Mouse (Mus musculus): ENCODE measurements around the gene Lair1. TPM values are rescaled to one million over a fixed set of nuclear protein-coding genes. Genes with fewer than 3 reads are reported as not detected.
"Not testable (repeated sequence)": the region's sequence is repeated elsewhere in the genome, so short reads cannot be mapped to it uniquely, and the experiment has no call there.

Gene Lair1
- polyA plus RNA-seq, 1 experiment from 2014 or later: 0.51 TPM

DNA sequence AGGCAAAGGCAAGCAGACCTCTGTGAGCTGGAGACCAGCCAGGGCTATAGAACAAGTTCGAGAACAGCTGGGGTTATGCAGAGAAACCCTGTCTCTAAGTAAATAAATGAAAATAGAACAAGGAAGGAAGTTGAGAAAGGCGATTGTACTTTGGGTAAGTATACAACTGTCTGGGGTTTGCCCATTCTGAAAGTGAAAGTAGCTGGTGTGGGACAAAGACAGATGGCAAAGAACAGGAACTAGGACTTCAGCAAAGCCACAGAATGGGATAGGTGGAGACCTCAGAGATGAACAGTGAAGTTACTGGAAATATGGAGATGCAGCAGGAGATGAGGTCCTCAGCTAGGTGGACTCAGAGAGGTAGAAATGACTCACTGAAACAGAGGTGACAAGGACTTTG lies 19.8 kb upstream of the Lair1 start:
- WGBS: 67% methylated on average over 2 of the region's 2 CpGs
- ATAC-seq (ENCODE audit: insufficient number of reproducible peaks, insufficient read depth, low FRiP score, low TSS enrichment, low read depth): no peak
- H3K27me3 ChIP-seq: no peaks in the 10 kb centered on the region
- no peaks in the 10 kb centered on the region for H3K4me1 ChIP-seq (replicated peaks)
- H3K9me3 ChIP-seq: no peaks in the 10 kb centered on the region
- no peak overlapping the region for H3K9ac ChIP-seq (replicated peaks)
- H3K4me3 ChIP-seq (replicated peaks): no peak overlapping the region
- H3K4me2 ChIP-seq: no peak overlapping the region
- H3K27ac ChIP-seq: no peak overlapping the region
- no peaks in the 10 kb centered on the region for H3K36me3 ChIP-seq

DNA sequence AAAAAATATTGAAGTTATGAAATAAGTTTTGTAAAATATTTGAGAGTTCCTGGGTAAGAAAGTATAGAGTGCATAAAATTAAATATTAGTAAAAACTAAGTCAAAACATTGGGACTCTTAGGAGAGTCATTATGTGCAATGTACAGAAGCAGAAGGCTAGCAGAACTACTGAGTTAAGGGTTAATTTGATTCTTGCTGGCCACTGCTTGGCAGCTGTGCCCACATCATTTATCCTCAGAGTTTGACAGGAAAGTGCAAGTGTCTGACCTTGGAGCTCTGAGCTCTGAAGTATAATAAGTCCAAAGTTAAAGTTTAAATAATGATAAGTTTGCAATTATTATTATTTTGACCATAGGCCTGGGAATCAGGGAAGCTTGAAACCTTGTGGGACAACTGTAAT lies 18.7 kb upstream of the Lair1 start:
- no peak overlapping the region for H3K4me2 ChIP-seq
- H3K9me3 ChIP-seq: no peaks in the 10 kb centered on the region
- no peaks in the 10 kb centered on the region for H3K27me3 ChIP-seq
- no peaks in the 10 kb centered on the region for H3K36me3 ChIP-seq
- no peaks in the 10 kb centered on the region for H3K4me1 ChIP-seq (replicated peaks)
- ATAC-seq (ENCODE audit: insufficient number of reproducible peaks, insufficient read depth, low FRiP score, low TSS enrichment, low read depth): no peak
- H3K27ac ChIP-seq: no peak overlapping the region
- H3K4me3 ChIP-seq (replicated peaks): no peak overlapping the region
- no peak overlapping the region for H3K9ac ChIP-seq (replicated peaks)

DNA sequence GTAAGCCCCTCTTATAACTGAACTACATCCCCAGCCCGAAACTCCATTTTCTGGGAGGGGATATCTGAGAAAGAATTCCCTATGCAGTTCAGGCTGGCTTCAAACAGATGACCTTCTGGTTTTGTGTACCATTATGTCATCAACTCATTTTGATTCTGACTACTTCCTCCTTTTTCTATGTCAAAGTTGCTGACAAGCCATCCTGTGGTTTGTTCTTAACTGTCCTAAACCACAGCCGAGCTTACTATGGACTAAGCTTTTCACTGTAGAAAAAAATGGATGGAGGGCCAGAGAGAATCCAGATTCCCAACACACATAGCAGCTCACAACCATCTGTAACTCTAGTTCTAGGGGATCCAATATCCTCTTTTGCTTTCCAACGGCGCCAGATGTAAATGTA lies 17.5 kb upstream of the Lair1 start:
- H3K4me3 ChIP-seq (replicated peaks): no peak overlapping the region
- no peaks in the 10 kb centered on the region for H3K36me3 ChIP-seq
- WGBS: 85% methylated on average over 4 of the region's 4 CpGs
- no peaks in the 10 kb centered on the region for H3K4me1 ChIP-seq (replicated peaks)
- H3K27ac ChIP-seq: no peak overlapping the region
- no peak overlapping the region for H3K4me2 ChIP-seq
- H3K9ac ChIP-seq (replicated peaks): no peak overlapping the region
- no peak for ATAC-seq (ENCODE audit: insufficient number of reproducible peaks, insufficient read depth, low FRiP score, low TSS enrichment, low read depth)
- no peaks in the 10 kb centered on the region for H3K9me3 ChIP-seq
- no peaks in the 10 kb centered on the region for H3K27me3 ChIP-seq

DNA sequence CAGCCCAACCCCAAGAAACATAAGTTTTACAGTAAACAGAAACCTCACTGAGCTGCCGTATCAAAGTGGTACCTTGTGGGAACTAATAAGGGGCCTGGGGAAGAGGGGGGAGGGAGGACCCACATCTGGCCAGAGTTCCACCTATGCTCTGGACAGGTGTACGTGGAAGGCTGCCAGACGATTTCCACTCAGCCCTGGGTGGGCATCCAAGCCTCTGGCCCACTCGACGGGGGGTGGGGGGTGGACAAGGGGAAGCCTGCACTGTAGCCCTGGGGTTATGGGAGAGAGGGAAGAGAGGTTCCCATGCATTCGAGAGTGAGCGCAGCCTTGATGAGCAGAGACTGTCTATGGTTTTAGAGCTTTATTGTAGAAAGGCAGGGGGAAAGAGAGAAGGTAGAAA lies 16.5 kb upstream of the Lair1 start:
- no peak overlapping the region for H3K4me2 ChIP-seq
- no peak overlapping the region for H3K27ac ChIP-seq
- 78% methylated on average over 7 of the region's 7 CpGs for WGBS
- no peak overlapping the region for H3K4me3 ChIP-seq (replicated peaks)
- no peaks in the 10 kb centered on the region for H3K9me3 ChIP-seq
- H3K36me3 ChIP-seq: no peaks in the 10 kb centered on the region
- H3K4me1 ChIP-seq (replicated peaks): no peaks in the 10 kb centered on the region
- H3K27me3 ChIP-seq: no peaks in the 10 kb centered on the region
- H3K9ac ChIP-seq (replicated peaks): no peak overlapping the region
- no peak for ATAC-seq (ENCODE audit: insufficient number of reproducible peaks, insufficient read depth, low FRiP score, low TSS enrichment, low read depth)

DNA sequence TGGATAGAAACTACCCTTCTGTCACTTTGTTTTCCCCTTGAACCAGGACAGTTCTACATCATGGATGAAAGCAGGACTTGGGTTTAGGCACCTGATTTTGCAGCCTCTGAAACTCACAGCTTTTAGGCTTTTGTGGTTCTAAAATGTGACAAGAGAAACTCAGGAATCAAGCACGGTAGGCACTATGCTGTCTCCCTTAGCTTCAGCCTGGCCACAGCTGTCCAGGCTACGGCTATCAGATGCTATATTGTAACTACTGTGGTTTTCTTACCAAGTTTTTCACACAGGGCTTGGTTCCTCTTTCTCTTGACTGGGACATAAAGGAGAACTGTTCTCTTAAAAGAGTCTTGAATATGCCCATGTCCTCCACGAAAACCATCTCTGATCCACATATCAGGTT lies 10.1 kb upstream of the Lair1 start:
- no peaks in the 10 kb centered on the region for H3K36me3 ChIP-seq
- no peak for ATAC-seq (ENCODE audit: insufficient number of reproducible peaks, insufficient read depth, low FRiP score, low TSS enrichment, low read depth)
- H3K4me1 ChIP-seq (replicated peaks): no peaks in the 10 kb centered on the region
- no peak overlapping the region for H3K4me3 ChIP-seq (replicated peaks)
- H3K27me3 ChIP-seq: no peaks in the 10 kb centered on the region
- no peak overlapping the region for H3K9ac ChIP-seq (replicated peaks)
- no peaks in the 10 kb centered on the region for H3K9me3 ChIP-seq
- WGBS: 78% methylated on average over 3 of the region's 3 CpGs
- H3K4me2 ChIP-seq: no peak overlapping the region
- H3K27ac ChIP-seq: no peak overlapping the region

DNA sequence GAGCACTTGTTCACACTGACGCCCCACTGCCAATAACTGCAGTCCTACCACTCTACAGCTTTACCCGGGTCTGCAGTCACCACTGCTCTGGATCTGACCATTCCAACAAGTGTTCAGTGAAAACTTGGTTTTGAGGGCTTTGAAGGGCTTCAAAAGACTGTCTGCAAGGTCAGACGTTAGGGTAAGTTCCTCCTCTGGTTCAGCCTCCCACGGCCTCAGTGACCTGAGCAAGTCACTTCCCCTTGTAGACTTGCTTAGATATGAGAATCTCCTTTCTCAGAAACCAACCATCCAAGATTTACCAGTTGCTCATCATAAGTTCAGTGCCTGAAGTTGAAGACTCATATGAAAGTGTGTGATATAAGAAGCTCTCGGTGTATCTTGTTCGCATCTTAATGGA lies 8.1 kb upstream of the Lair1 start:
- no peaks in the 10 kb centered on the region for H3K4me1 ChIP-seq (replicated peaks)
- H3K4me3 ChIP-seq (replicated peaks): no peak overlapping the region
- ATAC-seq (ENCODE audit: insufficient number of reproducible peaks, insufficient read depth, low FRiP score, low TSS enrichment, low read depth): no peak
- H3K4me2 ChIP-seq: no peak overlapping the region
- no peaks in the 10 kb centered on the region for H3K27me3 ChIP-seq
- H3K9me3 ChIP-seq: no peaks in the 10 kb centered on the region
- H3K27ac ChIP-seq: no peak overlapping the region
- H3K36me3 ChIP-seq: no peaks in the 10 kb centered on the region
- 86% methylated on average over 6 of the region's 6 CpGs for WGBS
- H3K9ac ChIP-seq (replicated peaks): no peak overlapping the region

DNA sequence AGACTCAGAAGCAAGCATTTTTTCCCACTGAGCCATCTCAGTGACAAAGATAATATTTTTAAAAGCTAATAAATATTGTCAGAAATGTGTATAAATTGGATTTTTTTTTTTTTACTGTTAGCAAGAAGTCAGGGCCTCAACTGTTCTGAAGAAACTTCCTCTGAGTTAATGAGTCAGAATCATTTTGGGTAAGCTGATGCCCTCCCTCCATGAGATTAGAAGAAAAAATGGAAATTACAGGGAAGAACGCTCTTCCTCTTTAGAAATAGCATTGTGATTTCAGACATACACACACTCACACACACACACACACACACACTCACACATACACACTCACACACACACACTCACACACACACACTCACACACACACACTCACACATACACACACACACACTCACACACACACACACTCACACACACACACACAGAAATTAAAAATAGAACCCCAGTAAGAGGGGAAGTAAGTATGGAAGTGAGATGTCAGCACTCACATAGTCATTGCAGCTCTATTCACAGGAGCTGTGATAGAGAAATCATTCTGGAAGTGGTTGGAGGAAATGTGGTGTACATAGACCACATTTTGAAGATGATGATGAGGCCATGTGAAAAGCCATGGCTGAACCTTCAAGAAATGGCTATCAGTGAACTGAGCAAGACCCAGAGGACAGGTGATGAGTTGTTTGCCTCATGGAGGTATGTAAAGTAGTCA lies 866 bp upstream of the Lair1 start:
- no peaks in the 10 kb centered on the region for H3K36me3 ChIP-seq
- H3K9me3 ChIP-seq: no peaks in the 10 kb centered on the region
- H3K27me3 ChIP-seq: no peaks in the 10 kb centered on the region
- ATAC-seq (ENCODE audit: insufficient number of reproducible peaks, insufficient read depth, low FRiP score, low TSS enrichment, low read depth): no peak
- H3K4me1 ChIP-seq (replicated peaks): no peaks in the 10 kb centered on the region
- no peak overlapping the region for H3K9ac ChIP-seq (replicated peaks)
- no peak overlapping the region for H3K27ac ChIP-seq
- WGBS: 89% methylated on average over 1 of the region's 1 CpGs
- H3K4me2 ChIP-seq: no peak overlapping the region
- H3K4me3 ChIP-seq (replicated peaks): no peak overlapping the region

DNA sequence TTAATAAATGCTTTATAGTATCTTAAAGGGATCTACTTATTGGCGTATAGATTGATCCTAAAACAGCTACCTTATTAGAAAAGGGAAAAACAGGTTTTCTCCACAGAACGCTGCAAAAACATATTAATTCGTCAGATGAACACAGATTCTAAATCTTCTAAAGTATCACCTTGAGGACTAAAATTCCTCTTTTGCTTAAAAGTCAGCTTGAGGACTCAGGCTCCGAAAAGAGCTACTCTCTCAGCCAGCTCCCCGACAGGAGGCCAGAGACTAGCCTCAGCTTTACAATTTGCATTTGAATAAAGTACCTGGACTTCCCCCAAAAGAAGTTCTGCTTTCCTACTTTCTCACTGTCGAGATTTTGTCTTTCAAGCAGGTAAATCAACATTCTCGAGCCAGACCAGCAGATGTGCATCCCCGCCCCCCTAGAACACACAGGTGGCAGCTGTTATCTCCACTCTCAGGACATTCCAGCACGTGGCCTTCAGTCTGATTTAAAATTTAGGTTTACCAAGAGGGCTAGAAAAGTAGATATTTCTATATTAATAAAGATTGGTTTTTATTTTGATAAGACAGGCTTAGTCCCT lies 2.3 kb downstream of the Lair1 start:
- not testable (repeated sequence) for H3K36me3 ChIP-seq; H3K9me3 ChIP-seq; H3K9ac ChIP-seq (replicated peaks); H3K27ac ChIP-seq; H3K4me2 ChIP-seq; H3K27me3 ChIP-seq; H3K4me1 ChIP-seq (replicated peaks); H3K4me3 ChIP-seq (replicated peaks); ATAC-seq (ENCODE audit: insufficient number of reproducible peaks, insufficient read depth, low FRiP score, low TSS enrichment, low read depth)
- 58% methylated on average over 9 of the region's 9 CpGs for WGBS

DNA sequence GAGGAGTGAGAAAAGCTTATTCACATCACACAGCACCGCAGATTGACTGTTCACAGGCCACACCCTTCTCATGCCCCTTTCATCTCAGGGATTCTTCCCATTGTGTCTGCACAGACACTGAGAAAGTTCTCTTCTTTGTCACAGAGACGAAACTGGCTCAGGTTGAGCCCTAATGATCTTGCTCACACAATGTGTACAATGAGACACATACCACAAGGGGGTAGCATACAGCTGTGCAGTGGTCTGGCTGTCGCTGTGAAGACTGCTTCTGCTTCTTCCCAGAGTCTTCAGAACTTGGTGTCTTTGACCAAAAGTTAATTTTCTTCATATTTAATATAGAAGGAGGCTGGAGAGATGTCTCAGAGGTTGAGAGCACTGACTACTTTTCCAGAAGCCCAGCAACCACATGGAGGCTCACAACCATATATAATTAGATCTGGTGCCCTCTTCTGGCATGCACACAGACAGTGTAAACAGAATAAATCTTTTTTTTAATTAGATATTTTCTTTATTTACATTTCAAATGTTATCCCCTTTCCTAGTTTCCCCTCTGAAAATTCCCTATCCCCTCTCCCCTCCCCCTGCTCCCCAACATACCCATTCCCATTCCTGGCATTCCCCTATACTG lies 36.1 kb downstream of the Lair1 start:
- H3K4me3 ChIP-seq (replicated peaks): no peak overlapping the region
- H3K4me2 ChIP-seq: no peak overlapping the region
- 32% methylated on average over 3 of the region's 3 CpGs for WGBS
- H3K27me3 ChIP-seq: no peaks in the 10 kb centered on the region
- no peaks in the 10 kb centered on the region for H3K4me1 ChIP-seq (replicated peaks)
- no peak overlapping the region for H3K27ac ChIP-seq
- H3K9me3 ChIP-seq: no peaks in the 10 kb centered on the region
- no peak for ATAC-seq (ENCODE audit: insufficient number of reproducible peaks, insufficient read depth, low FRiP score, low TSS enrichment, low read depth)
- H3K9ac ChIP-seq (replicated peaks): no peak overlapping the region
- no peaks in the 10 kb centered on the region for H3K36me3 ChIP-seq

DNA sequence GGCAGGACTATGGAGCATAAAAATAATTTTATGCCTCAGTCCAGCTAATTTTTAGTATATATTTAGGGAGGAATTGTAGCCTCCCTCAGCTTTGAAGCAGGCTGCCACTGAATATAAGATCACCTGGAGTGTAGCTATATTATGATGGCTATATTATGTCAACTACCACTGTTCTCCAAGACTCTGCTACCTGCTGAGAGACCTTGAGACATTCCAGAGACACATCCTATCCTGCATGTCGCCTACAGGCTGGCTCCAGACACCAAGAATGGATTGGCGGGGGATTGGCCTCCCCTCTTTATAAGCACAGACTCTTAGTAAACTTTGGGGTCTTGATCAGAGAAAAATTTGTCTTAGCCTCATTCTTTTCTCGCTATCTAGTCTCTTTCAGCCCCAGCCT lies 58.4 kb downstream of the Lair1 start:
- not testable (repeated sequence) for H3K27ac ChIP-seq; H3K36me3 ChIP-seq; H3K9ac ChIP-seq (replicated peaks); H3K4me1 ChIP-seq (replicated peaks); H3K27me3 ChIP-seq; ATAC-seq (ENCODE audit: insufficient number of reproducible peaks, insufficient read depth, low FRiP score, low TSS enrichment, low read depth); H3K4me3 ChIP-seq (replicated peaks); H3K4me2 ChIP-seq
- WGBS: 59% methylated on average over 3 of the region's 3 CpGs
- H3K9me3 ChIP-seq: peaks cover 15% of the 10 kb centered on the region

DNA sequence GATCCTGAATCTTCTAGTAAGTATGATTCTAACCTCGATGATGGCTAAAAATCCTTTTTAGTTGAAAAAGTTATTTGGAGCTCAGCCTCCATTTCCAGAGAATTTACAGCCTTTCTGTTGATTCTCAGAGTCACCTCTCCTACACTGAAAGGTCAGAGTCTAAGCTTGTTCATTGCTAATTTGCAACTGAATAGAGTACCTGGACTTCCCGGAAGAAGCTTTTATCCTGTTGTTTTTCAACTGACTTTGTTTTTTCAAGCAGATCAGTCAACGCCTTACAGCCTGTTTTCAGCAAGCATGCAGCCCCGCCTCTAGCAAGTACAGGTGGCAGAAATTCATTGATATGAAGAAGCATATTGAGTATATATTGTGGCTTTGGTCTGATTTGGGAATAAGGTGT lies 59.0 kb downstream of the Lair1 start:
- not testable (repeated sequence) for H3K4me3 ChIP-seq (replicated peaks); H3K27ac ChIP-seq; H3K27me3 ChIP-seq; H3K4me2 ChIP-seq; H3K9ac ChIP-seq (replicated peaks); H3K9me3 ChIP-seq; H3K4me1 ChIP-seq (replicated peaks); ATAC-seq (ENCODE audit: insufficient number of reproducible peaks, insufficient read depth, low FRiP score, low TSS enrichment, low read depth); H3K36me3 ChIP-seq
- WGBS: 83% methylated on average over 4 of the region's 4 CpGs

DNA sequence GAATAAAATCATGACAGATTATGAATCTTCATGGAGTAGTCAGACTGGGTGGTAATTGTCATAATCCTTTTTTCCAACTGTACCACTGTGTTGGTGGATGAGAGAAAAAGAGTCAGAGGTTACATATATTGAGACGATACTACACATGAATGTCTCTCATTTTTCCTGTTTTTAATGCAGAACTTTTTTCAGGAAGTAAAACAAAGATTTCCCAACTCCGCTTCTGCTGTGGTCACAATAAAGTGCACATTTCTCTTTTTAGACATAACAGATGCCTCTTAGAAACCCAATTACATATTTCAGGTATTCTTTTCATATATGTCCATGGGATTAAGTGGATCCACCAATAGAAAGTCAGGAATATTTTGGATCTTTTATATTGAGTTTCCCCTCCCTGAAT lies 101.0 kb downstream of the Lair1 start:
- 87% methylated on average over 2 of the region's 2 CpGs for WGBS
- no peak overlapping the region for H3K4me2 ChIP-seq
- H3K4me3 ChIP-seq (replicated peaks): no peak overlapping the region
- no peaks in the 10 kb centered on the region for H3K27me3 ChIP-seq
- H3K4me1 ChIP-seq (replicated peaks): no peaks in the 10 kb centered on the region
- H3K9me3 ChIP-seq: 0 out of 2 replicates have a peak, but pooled peaks cover under 1% of the 10 kb centered on the region
- no peaks in the 10 kb centered on the region for H3K36me3 ChIP-seq
- no peak for ATAC-seq (ENCODE audit: insufficient number of reproducible peaks, insufficient read depth, low FRiP score, low TSS enrichment, low read depth)
- H3K27ac ChIP-seq: no peak overlapping the region
- no peak overlapping the region for H3K9ac ChIP-seq (replicated peaks)
